Mouse (Mus musculus): ENCODE data around the gene Susd1.

- TF ChIP-seq CTCF (conservative IDR thresholded peaks at IDR 0.05; ENCODE audit: low read length) (no peak), NANOG (IDR thresholded peaks at IDR 0.05; ENCODE audit: borderline replicate concordance, low read length) (no peak), POU5F1 (IDR thresholded peaks at IDR 0.05; ENCODE audit: borderline replicate concordance, low read length) (no peak)
These were observed 11.9 kb upstream of the Susd1 start for GRCm38 (mm10) chr4:59450234-59450854.
